Mouse (Mus musculus) CH12.LX (cell line): Measurements from ENCODE around the gene Ptprq. TPM values are rescaled to one million over a fixed set of nuclear protein-coding genes. Genes with fewer than 3 reads are reported as not detected.

Source experiments
- DNase-seq: peaks from one replicate; pipeline ENCODE4 v3.0.0-alpha.2; 2013; ENCODE audit errors: extremely low read depth
- H3K27ac ChIP-seq: 2 replicates; pipeline ENCODE4 v1.5.1; 2012; ENCODE audit warnings: low read depth, mild to moderate bottlenecking, control low read depth, moderate library complexity; ENCODE audit not compliant: insufficient read depth
- H3K27me3 ChIP-seq: replicated peaks from 2 replicates; pipeline ENCODE3; 2012; ENCODE audit warnings: inconsistent platforms
- H3K36me3 ChIP-seq, 2 experiments: replicated peaks in 1 of 2; 2 replicates each; pipeline versions ENCODE3 to v1.6.1; 2012; ENCODE audit warnings: inconsistent platforms in 1 of 2, low read length in 1 of 2, mild to moderate bottlenecking in 1 of 2, mixed read lengths in 1 of 2, moderate library complexity in 1 of 2; ENCODE audit not compliant: control insufficient read depth in 1 of 2, insufficient read depth in 1 of 2
- H3K4me1 ChIP-seq, 2 experiments: 2 replicates each; pipeline ENCODE4 v1.6.1; 2012; ENCODE audit warnings: inconsistent platforms in 1 of 2, moderate library complexity in 1 of 2; ENCODE audit not compliant: insufficient read depth in 2 of 2, control insufficient read depth in 1 of 2
- H3K4me2 ChIP-seq: 2 replicates; pipeline ENCODE4 v1.6.1; 2012; ENCODE audit warnings: low read depth, mild to moderate bottlenecking, control low read depth; ENCODE audit not compliant: poor library complexity, insufficient read depth, severe bottlenecking
- H3K4me3 ChIP-seq, 3 experiments: fragments of 150-350 bp in 1 of 3; sonication (generic) in 1 of 3; replicated peaks in 1 of 3; 2 replicates each; pipeline versions ENCODE3 to v1.5.1; 2011 to 2012; ENCODE audit warnings: low read depth in 2 of 3, low read length in 2 of 3, mild to moderate bottlenecking in 2 of 3, moderate library complexity in 2 of 3, control low read depth in 1 of 3, improper control_type of control experiment in 1 of 3, inconsistent platforms in 1 of 3, mixed read lengths in 1 of 3; ENCODE audit not compliant: poor library complexity in 1 of 3
- H3K79me2 ChIP-seq: replicated peaks from 2 replicates; pipeline ENCODE4 v1.6.1; 2012; ENCODE audit warnings: mild to moderate bottlenecking, moderate library complexity; ENCODE audit not compliant: control insufficient read depth, poor library complexity, insufficient read depth, severe bottlenecking; ENCODE audit errors: extremely low read depth
- H3K9ac ChIP-seq: 2 replicates; pipeline ENCODE4 v1.6.1; 2012; ENCODE audit warnings: low read depth, mild to moderate bottlenecking, control low read depth, moderate library complexity; ENCODE audit not compliant: insufficient read depth
- H3K9me3 ChIP-seq: replicated peaks from 2 replicates; pipeline ENCODE3; 2012; ENCODE audit warnings: low read length, inconsistent platforms, mixed read lengths
- BHLHE40 ChIP-seq: IDR thresholded peaks from 2 replicates; pipeline ENCODE4 v1.6.1; 2011; ENCODE audit warnings: mild to moderate bottlenecking, low read depth, low read length, improper control_type of control experiment
- CTCF ChIP-seq, 2 experiments: IDR thresholded peaks in 1 of 2; conservative IDR thresholded peaks in 1 of 2; 2 replicates each; pipeline ENCODE4 v1.5.1; 2011 to 2012; ENCODE audit warnings: low read depth in 2 of 2, low read length in 2 of 2, improper control_type of control experiment in 1 of 2, inconsistent platforms in 1 of 2, mild to moderate bottlenecking in 1 of 2, moderate library complexity in 1 of 2
- E2F4 ChIP-seq: IDR thresholded peaks from 2 replicates; pipeline ENCODE4 v1.6.1; 2011; ENCODE audit warnings: low read depth, low read length, improper control_type of control experiment; ENCODE audit not compliant: insufficient replicate concordance
- ELF1 ChIP-seq: IDR thresholded peaks from 2 replicates; pipeline ENCODE4 v1.6.1; 2014; ENCODE audit warnings: low read depth, mild to moderate bottlenecking, inconsistent platforms, low read length, improper control_type of control experiment
- HCFC1 ChIP-seq: IDR thresholded peaks from 2 replicates; pipeline ENCODE4 v1.6.1; 2012; ENCODE audit warnings: low read depth, mild to moderate bottlenecking, inconsistent platforms, low read length, improper control_type of control experiment
- IRF4 ChIP-seq: IDR thresholded peaks from 2 replicates; pipeline ENCODE4 v1.6.1; 2014; ENCODE audit warnings: low read depth, mild to moderate bottlenecking, inconsistent platforms, low read length, improper control_type of control experiment
- JUND ChIP-seq: conservative IDR thresholded peaks from 2 replicates; pipeline ENCODE4 v1.6.1; 2011; ENCODE audit warnings: low read depth, low read length, improper control_type of control experiment
- MAFK ChIP-seq: IDR thresholded peaks from 2 replicates; pipeline ENCODE4 v1.6.1; 2011; ENCODE audit warnings: low read length, improper control_type of control experiment; ENCODE audit not compliant: insufficient replicate concordance
- MAX ChIP-seq: IDR thresholded peaks from 2 replicates; pipeline ENCODE4 v1.6.1; 2011; ENCODE audit warnings: low read length, improper control_type of control experiment
- MAZ ChIP-seq: IDR thresholded peaks from 2 replicates; pipeline ENCODE4 v1.6.1; 2012; ENCODE audit warnings: low read depth, mild to moderate bottlenecking, inconsistent platforms, low read length, improper control_type of control experiment, moderate library complexity
- MYC ChIP-seq: IDR thresholded peaks from 2 replicates; pipeline ENCODE4 v1.6.1; 2011; ENCODE audit warnings: low read depth, mild to moderate bottlenecking, improper control_type of control experiment, low read length
- NRF1 ChIP-seq: IDR thresholded peaks from 2 replicates; pipeline ENCODE4 v1.6.1; 2014; ENCODE audit warnings: low read depth, mild to moderate bottlenecking, inconsistent platforms, low read length, improper control_type of control experiment, moderate library complexity
- POLR2A ChIP-seq: IDR thresholded peaks from 2 replicates; pipeline ENCODE4 v1.6.1; 2011; ENCODE audit warnings: low read depth, mild to moderate bottlenecking, improper control_type of control experiment, low read length
- POLR2AphosphoS2 ChIP-seq: IDR thresholded peaks from 2 replicates; pipeline ENCODE4 v1.6.1; 2011; ENCODE audit warnings: low read depth, low read length, improper control_type of control experiment
- RCOR1 ChIP-seq: conservative IDR thresholded peaks from 2 replicates; pipeline ENCODE4 v1.6.1; 2012; ENCODE audit warnings: low read depth, mild to moderate bottlenecking, inconsistent platforms, low read length, improper control_type of control experiment
- SIN3A ChIP-seq: IDR thresholded peaks from 2 replicates; pipeline ENCODE4 v1.6.1; 2012; ENCODE audit warnings: low read length, improper control_type of control experiment, inconsistent platforms
- TBP ChIP-seq: conservative IDR thresholded peaks from 2 replicates; pipeline ENCODE4 v1.6.1; 2011; ENCODE audit warnings: low read depth, low read length, improper control_type of control experiment
- UBTF ChIP-seq: IDR thresholded peaks from 2 replicates; pipeline ENCODE4 v1.6.1; 2012; ENCODE audit warnings: low read depth, mild to moderate bottlenecking, inconsistent platforms, low read length, improper control_type of control experiment, moderate library complexity
- ZC3H11A ChIP-seq: IDR thresholded peaks from 2 replicates; pipeline ENCODE4 v1.6.1; 2012; ENCODE audit warnings: low read depth, mild to moderate bottlenecking, inconsistent platforms, low read length, improper control_type of control experiment
- ZKSCAN1 ChIP-seq: IDR thresholded peaks from 2 replicates; pipeline ENCODE4 v1.6.1; 2012; ENCODE audit warnings: low read depth, inconsistent platforms, low read length, improper control_type of control experiment, borderline replicate concordance
- ZNF384 ChIP-seq: IDR thresholded peaks from 2 replicates; pipeline ENCODE4 v1.6.1; 2012; ENCODE audit warnings: low read depth, low read length, improper control_type of control experiment, inconsistent platforms
- dilution Hi-C: fragments of 300-500 bp; cut with MboI; formaldehyde crosslinking; loops from 2 replicates; pipeline ENCODE4 v1.14.3; 2020; ENCODE audit warnings: low sequenced_read_pairs; ENCODE audit not compliant: extremely low pct_unique_long_range_greater_than_20kb, extremely low pct_ligation_motif_present
- in situ Hi-C: fragments of 300-500 bp; cut with MboI; formaldehyde crosslinking; loops from 3 replicates; pipeline ENCODE4 v1.14.3; 2019; ENCODE audit warnings: low sequenced_read_pairs, low pct_ligation_motif_present, low pct_unique_long_range_greater_than_20kb, mixed read lengths
- polyA plus RNA-seq: library from polyadenylated mRNA; unstranded; fragments of >175 nt; gene quantifications from 2 replicates; pipeline ENCODE4 v1.2.1, GENCODE M21; 2012; ENCODE audit warnings: low read depth; ENCODE audit not compliant: insufficient read length
- total RNA-seq, 2 experiments: library from RNA; depleted of rRNA; stranded (reverse); fragments of 300-350 nt in 1 of 2; fragments of >200 nt in 1 of 2; gene quantifications; 2 replicates each; pipeline ENCODE4 v1.2.3; 2012 to 2014

Gene Ptprq
- total and polyA plus RNA-seq, 3 experiments: not detected

DNA sequence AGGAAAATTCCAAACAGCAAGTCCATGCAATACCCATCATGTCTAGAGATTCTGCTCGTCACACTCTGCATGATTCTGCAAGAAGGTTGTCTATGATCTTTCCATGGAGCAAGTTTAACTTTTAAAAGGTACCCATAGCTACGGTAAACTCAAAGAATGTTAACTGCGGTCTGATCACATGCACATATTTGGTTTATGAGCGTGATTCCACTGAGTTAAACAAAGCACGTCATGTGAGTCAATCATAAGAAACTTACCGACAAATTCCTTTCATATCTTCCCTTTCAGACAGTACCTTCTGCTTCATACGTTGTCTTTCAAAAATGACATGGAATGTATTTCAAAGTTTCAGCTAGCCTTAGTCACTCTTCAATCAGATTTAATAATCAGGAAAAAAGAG lies 217.7 kb downstream of the Ptprq start:
- H3K9me3 ChIP-seq: peaks cover 25% of the 10 kb centered on the region
- in situ Hi-C loops: no loop called here
- dilution Hi-C loops: no loop called here
- DNase-seq: no peak
- H3K27ac ChIP-seq: no peak overlapping the region
- no peak overlapping the region for H3K9ac ChIP-seq
- TF ChIP-seq CTCF (conservative IDR thresholded peaks at IDR 0.05 in 1 of 2, IDR thresholded peaks at IDR 0.05 in 1 of 2; ENCODE audit: low read depth in 2 of 2, low read length in 2 of 2) (no peak), E2F4 (no peak)
- no peaks in the 10 kb centered on the region for H3K4me1 ChIP-seq
- H3K4me3 ChIP-seq: no peak overlapping the region
- H3K36me3 ChIP-seq: no peaks in the 10 kb centered on the region
- H3K79me2 ChIP-seq: no peaks in the 10 kb centered on the region
- no peak overlapping the region for H3K4me2 ChIP-seq
- H3K27me3 ChIP-seq: no peaks in the 10 kb centered on the region

DNA sequence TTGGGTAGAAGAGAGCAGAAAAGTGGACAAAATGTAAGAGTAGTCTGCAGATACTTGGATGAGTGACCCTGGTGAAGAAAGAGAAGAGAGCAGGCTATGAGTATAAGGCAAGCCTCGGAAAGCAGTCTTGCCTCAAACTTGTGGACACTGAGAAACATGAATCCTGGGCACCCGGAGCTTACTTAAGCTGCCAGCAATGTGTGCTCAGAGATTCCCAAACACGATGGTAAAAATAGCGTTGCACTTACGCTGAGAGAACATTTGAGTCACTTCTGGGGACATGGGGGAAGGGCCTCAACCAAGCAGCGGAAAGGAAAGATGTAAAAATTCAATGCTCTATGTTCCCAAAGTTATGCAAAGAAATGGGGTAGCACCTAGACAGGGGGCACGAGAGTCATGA lies 220.2 kb downstream of the Ptprq start:
- H3K4me1 ChIP-seq: no peaks in the 10 kb centered on the region
- H3K9ac ChIP-seq: no peak overlapping the region
- dilution Hi-C loops: no loop called here
- in situ Hi-C loops: no loop called here
- no peak overlapping the region for H3K4me2 ChIP-seq
- peaks cover 25% of the 10 kb centered on the region for H3K9me3 ChIP-seq
- no peak for DNase-seq
- no peaks in the 10 kb centered on the region for H3K27me3 ChIP-seq
- no peaks in the 10 kb centered on the region for H3K36me3 ChIP-seq
- TF ChIP-seq IRF4 (no peak), POLR2AphosphoS2 (no peak), JUND (no peak), CTCF (conservative IDR thresholded peaks at IDR 0.05 in 1 of 2, IDR thresholded peaks at IDR 0.05 in 1 of 2; ENCODE audit: low read depth in 2 of 2, low read length in 2 of 2) (no peak), ZNF384 (no peak), E2F4 (no peak), UBTF (no peak), ELF1 (no peak), HCFC1 (no peak), NRF1 (no peak), BHLHE40 (no peak), POLR2A (no peak), ZKSCAN1 (no peak), MYC (no peak), ZC3H11A (no peak), TBP (no peak)
- H3K79me2 ChIP-seq: no peaks in the 10 kb centered on the region
- H3K4me3 ChIP-seq: no peak overlapping the region
- H3K27ac ChIP-seq: no peak overlapping the region

DNA sequence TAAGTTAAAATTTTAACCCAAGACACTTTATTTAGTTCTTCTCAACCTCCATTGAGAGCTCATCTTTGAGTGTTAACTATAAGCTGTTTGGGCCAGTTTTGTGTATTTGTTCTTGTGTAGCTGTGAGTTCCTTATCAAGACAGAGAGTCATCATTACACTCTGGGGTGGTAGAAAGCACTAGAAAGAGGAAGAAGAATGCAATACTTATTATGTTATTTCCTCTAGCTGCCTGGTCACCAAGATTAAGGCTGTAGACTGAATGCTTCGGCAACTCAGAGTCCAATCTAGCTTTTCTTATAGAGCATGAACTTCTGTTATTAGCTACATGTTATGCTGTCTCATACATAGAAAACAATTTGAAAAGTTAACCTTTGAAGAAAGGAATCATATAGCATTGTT lies 223.4 kb downstream of the Ptprq start:
- in situ Hi-C loops: no loop called here
- H3K27me3 ChIP-seq: no peaks in the 10 kb centered on the region
- no peak overlapping the region for H3K27ac ChIP-seq
- no peak for DNase-seq
- dilution Hi-C loops: no loop called here
- H3K4me2 ChIP-seq: no peak overlapping the region
- no peaks in the 10 kb centered on the region for H3K79me2 ChIP-seq
- TF ChIP-seq MAFK (no peak), MAZ (no peak), SIN3A (no peak), MAX (no peak), RCOR1 (no peak)
- H3K4me3 ChIP-seq: no peak overlapping the region
- no peak overlapping the region for H3K9ac ChIP-seq
- peaks cover 36% of the 10 kb centered on the region for H3K9me3 ChIP-seq
- no peaks in the 10 kb centered on the region for H3K4me1 ChIP-seq
- no peaks in the 10 kb centered on the region for H3K36me3 ChIP-seq
